Mouse (Mus musculus) adrenal gland, postnatal 0 days (tissue): Measurements from ENCODE around the gene Acsbg1. TPM values are rescaled to one million over a fixed set of nuclear protein-coding genes. Genes with fewer than 3 reads are reported as not detected.

Experiments used
- microRNA-seq: library from miRNA; unstranded; fragments of <30 nt; microRNA quantifications from one replicate; pipeline ENCODE4, GENCODE M21; 2016; ENCODE audit warnings: borderline replicate concordance; ENCODE audit not compliant: insufficient number of aligned reads
- polyA plus RNA-seq: library from polyadenylated mRNA; unstranded; fragments of >200 nt; fragmentation: Nextera tagmentation; extraction: Ambion mirVana; gene quantifications from 2 replicates; pipeline ENCODE4 v1.2.1, GENCODE M21; 2015

The Acsbg1 gene
- 116 and 335 TPM in 2 replicates for polyA plus RNA-seq

DNA sequence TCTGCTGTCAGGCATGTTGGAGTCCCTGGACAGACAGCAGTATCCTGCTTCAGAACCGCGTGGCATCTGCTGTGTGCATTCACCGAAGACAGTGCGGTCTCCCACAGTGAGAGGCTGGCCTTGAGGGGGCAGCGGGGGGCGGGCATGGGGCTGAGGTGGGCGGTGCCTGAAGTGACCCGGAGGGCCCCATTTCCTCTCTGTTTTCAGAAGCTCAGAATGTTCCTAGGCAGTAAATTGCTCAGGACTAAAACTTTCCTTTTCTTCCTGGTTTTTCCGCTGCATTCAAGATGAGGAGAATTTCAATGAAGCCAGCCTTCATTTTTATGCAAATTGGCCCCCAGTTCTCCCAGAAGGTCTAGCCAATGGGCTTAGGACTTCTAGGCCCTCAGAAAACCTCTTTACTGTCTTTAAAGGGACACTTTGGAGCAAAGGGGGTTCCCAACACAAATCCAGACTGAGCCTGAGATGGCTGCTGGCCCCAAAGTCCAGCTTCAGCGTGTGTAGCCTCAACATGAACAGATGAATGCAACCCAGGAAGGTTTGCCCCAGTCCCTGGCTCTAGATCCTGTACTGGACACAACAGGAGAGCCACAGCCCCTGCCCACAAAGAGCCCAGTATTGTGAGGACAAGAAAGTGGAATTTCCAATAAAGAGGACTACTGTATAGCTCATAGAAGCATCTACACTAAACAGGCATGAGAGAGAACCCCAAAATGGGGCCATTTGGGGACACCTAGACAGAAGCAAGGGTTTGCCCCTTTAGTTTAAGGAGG is at the start of gene Acsbg1:
TSS of gene Acsbg1 (minus strand) at position 266 of the 773 bp plus-strand sequence.

DNA sequence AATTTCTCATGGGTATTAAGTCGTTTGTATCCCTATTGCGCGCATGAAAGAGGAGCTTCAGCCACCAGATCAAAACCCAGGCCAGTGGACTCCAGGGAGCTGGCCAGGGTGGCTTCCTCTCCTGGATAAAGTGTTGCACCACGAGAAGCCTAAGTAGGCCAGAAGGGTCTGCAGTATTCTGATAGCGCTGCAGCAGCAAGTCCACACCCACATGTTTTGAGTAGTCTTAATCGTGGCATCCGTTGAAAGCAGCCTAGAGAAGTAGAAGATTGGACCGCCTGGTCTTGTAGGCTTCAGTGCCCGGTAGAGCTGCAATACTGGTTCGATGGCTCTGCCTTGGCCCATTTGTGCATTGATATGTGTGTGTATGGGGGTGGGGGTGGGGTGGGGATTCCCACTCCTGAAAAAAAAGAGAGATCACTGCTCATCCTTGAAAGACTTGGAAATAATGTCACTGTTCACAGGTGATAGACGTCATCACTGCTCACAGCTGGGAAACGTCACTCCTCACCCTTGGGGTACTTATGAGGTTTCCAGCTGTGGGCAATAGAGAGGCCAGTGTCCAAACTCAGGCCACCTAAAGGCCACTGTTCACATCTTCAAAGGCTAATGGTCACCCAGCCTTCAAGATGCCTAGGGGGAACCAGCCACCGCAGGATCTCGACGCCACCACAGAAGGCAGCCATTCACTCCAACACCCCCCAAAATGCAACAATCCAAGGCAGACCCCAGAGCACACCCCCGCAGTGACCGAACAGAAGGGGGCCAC is 36.8 kb upstream of the Acsbg1 start, which contains the start of gene Dnaja4:
TSS of gene Dnaja4 (plus strand) at position 556 of the 769 bp plus-strand sequence.

DNA sequence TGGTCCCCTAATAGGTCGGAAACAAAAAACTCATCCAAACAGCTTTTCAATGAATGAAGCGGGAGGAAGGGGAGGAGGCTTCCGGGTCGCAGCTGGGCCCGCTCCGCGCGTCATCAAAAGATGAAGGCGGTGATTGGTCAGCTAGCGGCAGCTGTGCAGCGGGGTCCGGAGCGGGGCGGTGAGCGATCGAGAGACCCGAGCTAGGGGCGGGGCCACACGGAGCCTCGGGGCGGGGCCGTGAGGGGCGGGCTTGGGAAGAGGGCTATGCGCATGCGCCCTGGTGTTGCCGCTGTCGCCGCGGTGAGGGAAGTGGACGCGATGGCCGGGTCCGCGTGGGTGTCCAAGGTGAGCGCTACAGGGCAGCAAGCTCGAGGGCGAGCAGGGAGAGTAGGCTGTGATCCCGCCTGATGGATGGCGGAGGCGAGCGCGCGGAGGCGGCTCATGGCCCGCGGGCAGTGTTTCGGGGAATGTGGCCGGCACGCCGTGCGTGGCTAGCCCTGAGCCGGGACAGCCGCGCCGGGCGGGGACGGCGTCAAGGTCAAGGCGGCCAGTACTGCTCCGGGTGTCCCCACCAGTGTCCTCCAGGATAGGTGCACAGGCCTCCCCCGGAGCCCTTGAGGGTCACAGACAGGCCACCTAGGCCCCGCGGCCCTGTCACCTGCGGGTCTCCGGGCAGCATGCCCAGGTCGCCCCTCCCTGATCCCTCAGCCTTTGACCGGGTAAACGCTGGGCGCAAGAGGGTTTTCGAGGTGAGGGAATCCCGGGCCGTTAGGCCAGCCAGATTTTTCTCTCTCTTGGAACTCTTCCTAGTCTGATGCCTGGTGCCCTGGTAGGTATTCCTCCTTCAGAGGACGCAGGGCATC is 75.2 kb downstream of the Acsbg1 start, which contains the start of gene Idh3a:
TSS of gene Idh3a (plus strand) at position 136 of the 863 bp plus-strand sequence.

DNA sequence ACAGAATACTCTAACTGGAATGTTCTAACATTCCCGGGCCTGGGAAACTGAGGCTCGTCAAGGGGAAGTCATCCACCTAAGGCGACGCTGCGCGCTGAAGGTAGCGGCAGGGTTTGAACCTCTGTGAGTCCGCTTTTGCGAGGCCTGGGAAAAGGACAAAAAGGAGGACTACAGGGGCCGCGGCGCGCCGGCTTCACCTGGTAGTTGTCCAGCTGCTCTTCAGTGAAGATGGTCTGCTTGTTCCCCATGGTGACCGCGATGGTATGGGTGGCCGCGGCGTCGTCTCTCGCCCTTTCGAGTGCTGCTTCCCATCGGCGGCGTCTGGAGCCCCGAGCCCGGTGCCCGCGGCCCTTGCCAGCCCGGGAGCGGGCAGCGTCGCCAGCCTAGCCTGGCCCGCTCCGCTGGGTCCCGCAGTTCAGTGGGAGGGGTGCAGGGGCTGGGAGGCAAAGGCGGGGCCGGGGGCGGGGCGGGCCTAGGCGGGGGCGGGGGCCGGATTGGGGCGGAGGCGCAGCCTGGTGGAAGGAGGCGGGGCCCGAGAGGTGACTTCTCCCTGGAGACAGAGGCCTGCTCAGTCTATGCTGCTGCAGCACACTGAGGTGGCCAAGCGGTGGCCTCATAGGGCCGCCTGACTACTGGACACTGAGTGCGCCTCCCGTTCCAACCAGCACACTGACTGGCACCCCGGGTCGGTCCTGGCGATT is 101.7 kb downstream of the Acsbg1 start, which contains the start of gene Cib2:
TSS of gene Cib2 (minus strand) at position 448 of the 701 bp plus-strand sequence.

Small RNA genes within 50 kb of the gene (microRNA-seq; reads per million reads assigned to microRNA genes)
- gene Mir5710, result not detected

Other genes with a start within 250 kb of the Acsbg1 start
- 8.7 and 8.9 TPM in 2 replicates for gene Dmxl2, start 160.2 kb downstream of the Acsbg1 start, polyA plus RNA-seq
- not detected in 2 replicates for gene Sh2d7, start 122.9 kb downstream of the Acsbg1 start, polyA plus RNA-seq
- gene Cib2, start 101.7 kb downstream of the Acsbg1 start, polyA plus RNA-seq, result 10.5 and 18.6 TPM in 2 replicates
- 59.0 and 113 TPM in 2 replicates for gene Idh3a, start 75.5 kb downstream of the Acsbg1 start, polyA plus RNA-seq
- 7.2 and 13.1 TPM in 2 replicates for gene Dnaja4, start 37.0 kb upstream of the Acsbg1 start, polyA plus RNA-seq
- 163 and 166 TPM in 2 replicates for gene Wdr61, start 72.6 kb upstream of the Acsbg1 start, polyA plus RNA-seq
- 6.6 and 8.8 TPM in 2 replicates for gene Crabp1, start 102.9 kb upstream of the Acsbg1 start, polyA plus RNA-seq
- gene Ireb2, start 201.9 kb upstream of the Acsbg1 start, polyA plus RNA-seq, result 16.0 and 18.0 TPM in 2 replicates